In genomic region chr12:56265049-56265448, GRCm38 (mm10) we compare ENCODE assay signal across 23 mouse cellular contexts.
DNase-seq lines count a peak whose midpoint lies in the region; ATAC-seq and TF ChIP-seq lines count a peak whose summit lies in the region.
"Had no signal": no experiment of that assay in that cellular context is flagged by ENCODE, and none has a peak within 500 bp of the region (broad histone marks: within the 10 kb centered on the region; RNA-seq: fewer than 3 reads in every experiment).

No protein-coding gene starts in this region.

- no peak for TF ChIP-seq CTCF in lung, postnatal 0 days (IDR thresholded peaks at IDR 0.05)

- peak; percentile 79 for TF ChIP-seq EP300 in lung, postnatal 0 days (IDR thresholded peaks at IDR 0.05)

- H3K27ac ChIP-seq in lung, embryonic 15.5 days, result peak overlapping the region; percentile 87
- H3K27ac ChIP-seq in lung, postnatal 0 days (ENCODE audit: low read length), result peak overlapping the region; percentile 62
- H3K27ac ChIP-seq: embryonic facial prominence, embryonic 10.5 days; embryonic facial prominence, embryonic 12.5 days; forebrain, embryonic 13.5 days; forebrain, embryonic 15.5 days had no signal

- 48% methylated on average over 6 of the region's 6 CpGs for WGBS in lung, embryonic 15.5 days
- 39% methylated on average over 6 of the region's 6 CpGs for WGBS in lung, postnatal 0 days

- no peaks in the 10 kb centered on the region for H3K27me3 ChIP-seq in lung, embryonic 15.5 days
- H3K27me3 ChIP-seq in lung, postnatal 0 days (replicated peaks; ENCODE audit: insufficient read depth, low read length), result no peaks in the 10 kb centered on the region
- H3K27me3 ChIP-seq: CH12.LX; embryonic facial prominence, embryonic 12.5 days; forebrain, embryonic 13.5 days; forebrain, embryonic 15.5 days; Patski had no signal

- no peaks in the 10 kb centered on the region for H3K36me3 ChIP-seq in lung, embryonic 15.5 days
- no peaks in the 10 kb centered on the region for H3K36me3 ChIP-seq in lung, postnatal 0 days (ENCODE audit: insufficient read depth, low read length)
- H3K36me3 ChIP-seq: embryonic facial prominence, embryonic 10.5 days; embryonic facial prominence, embryonic 12.5 days; forebrain, embryonic 15.5 days; G1E had no signal

- no peaks in the 10 kb centered on the region for H3K9me3 ChIP-seq in lung, embryonic 15.5 days
- no peaks in the 10 kb centered on the region for H3K9me3 ChIP-seq in lung, postnatal 0 days (ENCODE audit: low read length)
- H3K9me3 ChIP-seq: embryonic facial prominence, embryonic 10.5 days; embryonic facial prominence, embryonic 12.5 days; forebrain, embryonic 13.5 days; forebrain, embryonic 15.5 days; G1E had no signal

- intact Hi-C loops in heart, postnatal 14 days (cut with DNase I), result no loop called here

- H3K4me2 ChIP-seq in lung, embryonic 15.5 days, result no peak overlapping the region
- no peak overlapping the region for H3K4me2 ChIP-seq in lung, postnatal 0 days (replicated peaks; ENCODE audit: low read depth, low read length)
- H3K4me2 ChIP-seq: embryonic facial prominence, embryonic 12.5 days; forebrain, embryonic 13.5 days; forebrain, embryonic 15.5 days had no signal

- peaks cover 5% of the 10 kb centered on the region; the same call in 1 of the 2 replicates for H3K4me1 ChIP-seq in lung, embryonic 15.5 days
- no peaks in the 10 kb centered on the region for H3K4me1 ChIP-seq in lung, postnatal 0 days (ENCODE audit: insufficient read depth, low read depth, low read length)
- H3K4me1 ChIP-seq: embryonic facial prominence, embryonic 10.5 days; embryonic facial prominence, embryonic 12.5 days; forebrain, embryonic 13.5 days; forebrain, embryonic 15.5 days had no signal

- peak; percentile 83 for ATAC-seq in lung, embryonic 15.5 days (ENCODE audit: borderline replicate concordance, extremely low read depth, low FRiP score, low TSS enrichment)
- ATAC-seq in lung, postnatal 0 days, result peak; percentile 79
- ATAC-seq: activated CD4-positive, CD25-positive, alpha-beta regulatory T cell, adult 4 months; CD4-positive, CD25-positive, alpha-beta regulatory T cell, adult 4 months; forebrain, embryonic 13.5 days; forebrain, embryonic 15.5 days; Patski had no signal

- H3K4me3 ChIP-seq in lung, embryonic 15.5 days, result no peak overlapping the region
- H3K4me3 ChIP-seq in lung, postnatal 0 days (ENCODE audit: low read depth, low read length), result no peak overlapping the region
- H3K4me3 ChIP-seq: embryonic facial prominence, embryonic 10.5 days; embryonic facial prominence, embryonic 12.5 days; forebrain, embryonic 13.5 days; forebrain, embryonic 15.5 days had no signal

- H3K9ac ChIP-seq in lung, embryonic 15.5 days, result no peak overlapping the region
- no peak overlapping the region for H3K9ac ChIP-seq in lung, postnatal 0 days (replicated peaks; ENCODE audit: low read depth)
- H3K9ac ChIP-seq: embryonic facial prominence, embryonic 12.5 days; forebrain, embryonic 13.5 days; forebrain, embryonic 15.5 days had no signal

- DNase-seq in heart, adult 11 months, result peak; percentile 19
- DNase-seq in heart, postnatal 14 days, result no peak
- no peak for DNase-seq in lung, postnatal 36 days
- DNase-seq in lung, postnatal 0 days (ENCODE audit: low spot score), result peak; percentile 87
- no peak for DNase-seq in lung, adult 18-20 months
- DNase-seq: adrenal gland, adult 8-10 months; adrenal gland, postnatal 14 days; adrenal gland, postnatal 36 days; B cell, adult 2 months; cerebellum, adult 11-12 months; cerebellum, adult 2 months; cerebellum, adult 9-10 months; cerebellum, postnatal 25 days had no signal

Comparison
In these comparisons a context has a peak if more than half of its experiments do, and no peak if none do; other contexts are left out.
1. DNase-seq: peak in heart, adult 11 months (single experiment) and lung, postnatal 0 days (single experiment); none in heart, postnatal 14 days (0 of 2), lung, postnatal 36 days (single experiment) and lung, adult 18-20 months (0 of 2).